Mouse (Mus musculus) limb, embryonic 14.5 days (tissue): Measurements from ENCODE around the gene Flnb. TPM values are rescaled to one million over a fixed set of nuclear protein-coding genes. Genes with fewer than 3 reads are reported as not detected.

Source experiments
- ATAC-seq: fragments of 200-750 bp; cut with Nextera tagmentation; 2 replicates; pipeline ENCODE4 v1.8.0; 2017; ENCODE audit warnings: low read depth, moderate number of reproducible peaks, moderate TSS enrichment; ENCODE audit not compliant: low FRiP score
- DNase-seq: peaks from one replicate; pipeline ENCODE4 v3.0.0-alpha.2; 2015; ENCODE audit warnings: low spot score
- H3K27ac ChIP-seq: fragments of 300-500 bp; sonication (generic); replicated peaks from 2 replicates; pipeline ENCODE4 v1.5.1; 2014; ENCODE audit warnings: low read depth, mild to moderate bottlenecking, low read length, moderate library complexity, mixed read lengths
- H3K27me3 ChIP-seq: fragments of 300-500 bp; sonication (generic); 2 replicates; pipeline ENCODE4 v1.6.1; 2014; ENCODE audit warnings: low read length, mixed read lengths; ENCODE audit not compliant: control insufficient read depth, insufficient read depth
- H3K36me3 ChIP-seq: fragments of 300-500 bp; sonication (generic); 2 replicates; pipeline ENCODE4 v1.6.1; 2014; ENCODE audit warnings: mild to moderate bottlenecking, low read length, moderate library complexity, mixed read lengths; ENCODE audit not compliant: control insufficient read depth, insufficient read depth
- H3K4me1 ChIP-seq: fragments of 300-500 bp; sonication (generic); 2 replicates; pipeline ENCODE4 v1.6.1; 2014; ENCODE audit warnings: antibody characterized with exemption, low read length, mixed read lengths; ENCODE audit not compliant: control insufficient read depth, insufficient read depth
- H3K4me2 ChIP-seq: fragments of 300-500 bp; sonication (generic); replicated peaks from 2 replicates; pipeline ENCODE4 v1.6.1; 2014; ENCODE audit warnings: low read depth, mild to moderate bottlenecking, low read length, moderate library complexity; ENCODE audit not compliant: severe bottlenecking
- H3K4me3 ChIP-seq: fragments of 300-500 bp; sonication (generic); replicated peaks from 2 replicates; pipeline ENCODE4 v1.5.1; 2014; ENCODE audit warnings: low read length
- H3K9ac ChIP-seq: fragments of 300-500 bp; sonication (generic); 2 replicates; pipeline ENCODE4 v1.6.1; 2014; ENCODE audit warnings: mild to moderate bottlenecking, low read depth, low read length, moderate library complexity; ENCODE audit not compliant: severe bottlenecking
- H3K9me3 ChIP-seq: fragments of 300-500 bp; sonication (generic); 2 replicates; pipeline ENCODE4 v1.6.1; 2016; ENCODE audit warnings: low read length; ENCODE audit not compliant: control insufficient read depth
- POLR2A ChIP-seq: fragments of 200-500 bp; IDR thresholded peaks from 2 replicates; pipeline ENCODE4 v1.8.0; 2012; ENCODE audit warnings: inconsistent platforms, mild to moderate bottlenecking, moderate library complexity, borderline replicate concordance; ENCODE audit not compliant: insufficient read depth, insufficient read length; ENCODE audit errors: extremely low read depth
- WGBS: fragments of 180-500 bp; shearing (Covaris S2); extraction: QIAGEN DNeasy Blood & Tissue Kit; methylation state at CpG from one replicate; pipeline ENCODE4 v1.1.7; 2014; 5-methylcytosine and 5-hydroxymethylcytosine counted together
- polyA plus RNA-seq, 2 experiments: library from polyadenylated mRNA; depleted of rRNA in 1 of 2; stranded (reverse) in 1 of 2; unstranded in 1 of 2; fragments of >200 nt; fragmentation: Nextera tagmentation in 1 of 2; extraction: Ambion mirVana in 1 of 2; gene quantifications; 2 replicates each; pipeline versions ENCODE4 v1.2.1 to v1.2.3; 2012 to 2014

Flnb gene
- polyA plus RNA-seq, 2 experiments = 39.4 to 58.7 TPM

DNA sequence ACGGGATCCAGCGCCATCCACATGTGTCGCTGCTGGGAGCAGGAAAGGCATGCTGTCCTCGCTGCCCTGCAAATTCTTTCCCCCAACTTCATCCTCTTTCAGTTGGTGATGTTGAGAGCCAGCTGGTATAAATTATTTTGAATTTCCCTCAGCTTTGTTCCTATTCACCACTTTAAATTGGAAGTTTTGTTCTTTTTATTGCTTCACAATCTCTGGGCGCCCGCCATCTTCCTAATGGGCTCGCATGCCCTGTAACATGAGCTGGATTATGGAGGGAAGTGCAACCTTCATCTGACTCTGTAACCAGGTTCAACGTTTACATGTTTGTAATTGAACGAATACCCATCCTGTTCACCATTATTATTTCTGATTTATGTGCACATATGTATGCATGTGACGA is 38.6 kb downstream of the Flnb start:
- H3K4me1 ChIP-seq = peaks cover 72% of the 10 kb centered on the region
- no peaks in the 10 kb centered on the region for H3K9me3 ChIP-seq
- no peak overlapping the region for H3K4me2 ChIP-seq
- no peaks in the 10 kb centered on the region for H3K27me3 ChIP-seq
- DNase-seq (peak; percentile 56), ATAC-seq (peak; percentile 20)
- TF ChIP-seq POLR2A = no peak
- 26% methylated on average over 10 of the region's 10 CpGs for WGBS
- no peaks in the 10 kb centered on the region for H3K36me3 ChIP-seq
- no peak overlapping the region for H3K4me3 ChIP-seq
- peak overlapping the region; percentile 28; the same call in 1 of the 2 replicates for H3K27ac ChIP-seq
- H3K9ac ChIP-seq = no peak overlapping the region

DNA sequence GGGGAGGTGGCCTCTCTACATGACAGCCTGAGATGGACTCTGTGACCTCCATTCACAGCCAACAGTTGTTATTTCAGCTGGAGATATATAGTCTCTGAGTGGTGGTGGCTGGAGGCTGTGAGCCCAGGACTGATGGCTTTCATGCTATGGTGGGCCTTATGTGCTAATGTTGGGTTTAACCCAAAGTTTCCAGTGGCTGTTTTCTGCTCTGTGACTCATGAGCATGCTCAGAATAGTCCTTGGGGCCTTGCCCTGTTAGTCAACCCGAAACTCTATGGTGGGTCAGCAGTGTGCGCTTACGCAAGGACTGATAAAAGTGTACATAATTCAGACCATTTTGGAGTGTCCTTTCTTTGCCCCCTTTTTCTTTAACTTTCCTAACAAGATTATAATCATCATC is 40.1 kb downstream of the Flnb start:
- no peak overlapping the region for H3K27ac ChIP-seq
- TF ChIP-seq POLR2A = no peak
- WGBS = 85% methylated on average over 3 of the region's 3 CpGs
- H3K27me3 ChIP-seq = no peaks in the 10 kb centered on the region
- H3K9ac ChIP-seq = no peak overlapping the region
- H3K9me3 ChIP-seq = no peaks in the 10 kb centered on the region
- H3K4me2 ChIP-seq = no peak overlapping the region
- no peaks in the 10 kb centered on the region for H3K36me3 ChIP-seq
- ATAC-seq = no peak
- no peak overlapping the region for H3K4me3 ChIP-seq
- peaks cover 64% of the 10 kb centered on the region for H3K4me1 ChIP-seq
- peak; percentile 46 for DNase-seq

DNA sequence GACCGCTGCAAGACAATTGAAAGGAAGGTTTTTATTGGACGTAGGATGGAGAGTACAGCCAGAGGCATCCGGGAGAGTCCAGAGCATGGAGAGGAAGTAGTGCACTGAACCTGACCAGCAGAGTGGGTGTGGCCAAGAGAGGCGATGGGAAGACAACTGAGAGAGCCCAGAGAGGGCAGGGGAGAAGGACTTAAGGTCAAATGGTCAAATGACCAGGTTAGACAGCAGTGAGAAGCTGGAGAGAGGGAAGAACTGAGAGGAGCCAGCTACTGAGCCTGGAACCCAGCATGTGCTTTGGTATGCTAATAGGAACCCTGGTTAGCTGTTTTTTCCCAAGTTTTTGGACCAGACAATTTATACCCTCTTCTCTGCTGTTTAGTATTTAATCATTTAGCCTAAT is 40.7 kb downstream of the Flnb start:
- Histone ChIP-seq H3K4me2 (no peak overlapping the region), H3K4me3 (no peak overlapping the region), H3K4me1 (peaks cover 64% of the 10 kb centered on the region), H3K27ac (no peak overlapping the region), H3K9me3 (no peaks in the 10 kb centered on the region), H3K27me3 (no peaks in the 10 kb centered on the region), H3K9ac (no peak overlapping the region), H3K36me3 (no peaks in the 10 kb centered on the region)
- no peak for ATAC-seq
- TF ChIP-seq POLR2A = no peak
- 59% methylated on average over 4 of the region's 4 CpGs for WGBS
- DNase-seq = no peak

DNA sequence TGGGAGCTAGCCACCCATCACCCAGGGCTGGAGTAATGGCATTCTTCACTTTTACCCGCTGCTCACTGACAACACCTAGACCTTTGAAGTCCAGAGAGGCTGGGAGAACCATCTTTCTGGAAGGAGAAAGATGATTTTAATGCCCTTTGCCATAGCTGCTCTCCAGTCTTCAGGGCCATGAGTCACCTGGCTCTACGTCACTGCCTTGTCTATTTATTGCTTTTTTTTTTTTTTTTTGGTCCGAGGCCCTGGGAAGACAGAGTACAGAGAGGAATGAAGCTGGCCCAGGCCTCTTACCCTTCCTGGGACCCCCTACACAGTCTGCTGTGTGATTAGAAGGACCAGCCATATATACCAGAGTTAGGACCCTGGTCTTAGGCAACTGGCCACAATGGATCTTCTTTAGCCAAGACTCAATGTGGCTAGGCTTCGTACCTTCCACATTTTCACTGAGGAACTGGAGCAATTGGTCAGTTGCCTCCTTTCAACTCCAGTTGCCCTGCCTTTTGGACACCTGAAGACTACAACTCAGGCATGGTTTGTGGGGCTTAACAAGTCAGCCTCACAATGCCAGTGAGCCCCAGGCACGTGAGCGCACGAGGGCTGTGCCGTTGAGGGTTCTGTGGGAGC is 42.9 kb downstream of the Flnb start:
- ATAC-seq (no peak), DNase-seq (no peak)
- Histone ChIP-seq H3K36me3 (no peaks in the 10 kb centered on the region), H3K4me3 (no peak overlapping the region), H3K4me2 (no peak overlapping the region), H3K9ac (no peak overlapping the region), H3K9me3 (no peaks in the 10 kb centered on the region), H3K27me3 (no peaks in the 10 kb centered on the region), H3K27ac (no peak overlapping the region), H3K4me1 (peaks cover 63% of the 10 kb centered on the region)
- WGBS = 84% methylated on average over 8 of the region's 8 CpGs
- no peak for TF ChIP-seq POLR2A

DNA sequence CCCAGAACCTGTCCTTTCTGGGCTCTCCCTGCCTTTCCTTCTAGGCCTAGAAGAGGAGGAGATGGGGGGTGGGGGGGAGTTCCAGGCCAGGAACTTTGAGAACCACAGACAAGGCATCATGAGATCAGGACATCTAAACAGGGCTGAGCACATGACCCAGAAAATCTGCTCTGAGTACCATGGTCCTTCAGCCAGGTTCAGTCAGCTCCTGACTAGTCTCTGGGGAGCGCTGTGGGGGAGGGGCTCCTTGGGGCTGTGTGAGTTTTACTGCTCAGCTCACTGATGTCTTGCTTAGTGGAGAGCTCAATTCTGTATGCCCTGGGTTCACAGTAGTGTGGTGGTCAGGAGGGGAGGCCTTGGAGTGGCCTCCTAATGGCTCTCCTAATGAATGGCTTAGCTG is 43.5 kb downstream of the Flnb start:
- Histone ChIP-seq H3K27me3 (no peaks in the 10 kb centered on the region), H3K36me3 (no peaks in the 10 kb centered on the region), H3K9ac (no peak overlapping the region; the same call in 1 of the 2 replicates), H3K4me1 (peaks cover 57% of the 10 kb centered on the region), H3K9me3 (no peaks in the 10 kb centered on the region), H3K4me2 (no peak overlapping the region), H3K4me3 (no peak overlapping the region), H3K27ac (no peak overlapping the region)
- TF ChIP-seq POLR2A = no peak
- ATAC-seq (no peak), DNase-seq (no peak)
- WGBS = 67% methylated on average over 1 of the region's 1 CpGs
